Mouse (Mus musculus) stomach, embryonic 14.5 days (tissue): ENCODE measurements around the gene Adprhl2. TPM values are rescaled to one million over a fixed set of nuclear protein-coding genes. Genes with fewer than 3 reads are reported as not detected.

Source experiments
- ATAC-seq: fragments of 200-750 bp; cut with Nextera tagmentation; 2 replicates; pipeline ENCODE4 v1.8.0; 2017; ENCODE audit warnings: low read depth, moderate TSS enrichment; ENCODE audit not compliant: insufficient number of reproducible peaks, insufficient read depth, low FRiP score
- H3K27ac ChIP-seq: fragments of 300-500 bp; sonication (generic); 2 replicates; pipeline ENCODE4 v1.5.1; 2014; ENCODE audit warnings: mild to moderate bottlenecking, low read length, moderate library complexity, mixed read lengths
- H3K27me3 ChIP-seq: fragments of 300-500 bp; sonication (generic); 2 replicates; pipeline ENCODE4 v1.6.1; 2014; ENCODE audit warnings: low read length, control low read depth, mixed read lengths; ENCODE audit not compliant: control insufficient read depth, insufficient read depth
- H3K36me3 ChIP-seq: fragments of 300-500 bp; sonication (generic); 2 replicates; pipeline ENCODE4 v1.6.1; 2014; ENCODE audit warnings: mild to moderate bottlenecking, control low read depth, low read length, moderate library complexity, mixed read lengths; ENCODE audit not compliant: control insufficient read depth, insufficient read depth
- H3K4me1 ChIP-seq: fragments of 300-500 bp; sonication (generic); 2 replicates; pipeline ENCODE4 v1.6.1; 2014; ENCODE audit warnings: low read length, control low read depth, mixed read lengths; ENCODE audit not compliant: control insufficient read depth, insufficient read depth
- H3K4me2 ChIP-seq: fragments of 300-500 bp; sonication (generic); replicated peaks from 2 replicates; pipeline ENCODE4 v1.6.1; 2014; ENCODE audit warnings: low read depth, low read length, control low read depth
- H3K4me3 ChIP-seq: fragments of 300-500 bp; sonication (generic); 2 replicates; pipeline ENCODE4 v1.5.1; 2014; ENCODE audit warnings: low read depth, low read length, control low read depth
- H3K9ac ChIP-seq: fragments of 300-500 bp; sonication (generic); replicated peaks from 2 replicates; pipeline ENCODE4 v1.6.1; 2014; ENCODE audit warnings: low read depth, mild to moderate bottlenecking, control low read depth, low read length, moderate library complexity, mixed read lengths
- H3K9me3 ChIP-seq: fragments of 300-500 bp; sonication (generic); 2 replicates; pipeline ENCODE4 v1.6.1; 2016; ENCODE audit warnings: low read depth, low read length, control low read depth; ENCODE audit not compliant: control insufficient read depth
- WGBS: fragments of 180-500 bp; shearing (Covaris S2); extraction: QIAGEN DNeasy Blood & Tissue Kit; methylation state at CpG from one replicate; pipeline ENCODE4 v1.1.7; 2014; 5-methylcytosine and 5-hydroxymethylcytosine counted together
- polyA plus RNA-seq: library from polyadenylated mRNA; unstranded; fragments of >200 nt; fragmentation: Nextera tagmentation; extraction: Ambion mirVana; gene quantifications from 2 replicates; pipeline ENCODE4 v1.2.1, GENCODE M21; 2014

Adprhl2 gene
- polyA plus RNA-seq, 1 experiment from 2014 or later, result 48.5 TPM

- H3K27ac ChIP-seq, result peak overlapping the region; percentile 44; the same call in 1 of the 2 replicates
- peaks cover 7% of the 10 kb centered on the region for H3K4me1 ChIP-seq
- H3K4me2 ChIP-seq, result peak overlapping the region; percentile 74; the same call in 1 of the 2 replicates
- ATAC-seq, result no peak; the same call in 1 of the 2 replicates
- H3K4me3 ChIP-seq, result peak overlapping the region; percentile 5; the same call in 1 of the 2 replicates
- H3K27me3 ChIP-seq, result no peaks in the 10 kb centered on the region; the same call in 1 of the 2 replicates
- 29% methylated on average over 16 of the region's 17 CpGs for WGBS
- H3K9ac ChIP-seq, result no peak overlapping the region
- no peaks in the 10 kb centered on the region for H3K9me3 ChIP-seq
- H3K36me3 ChIP-seq, result no peaks in the 10 kb centered on the region
These were observed 33.3 kb downstream of the Adprhl2 start for GRCm38 (mm10) chr4:126288085-126288666.

- Histone ChIP-seq H3K27ac (peak overlapping the region; percentile 44; the same call in 1 of the 2 replicates), H3K4me1 (peaks cover 7% of the 10 kb centered on the region), H3K9ac (no peak overlapping the region), H3K9me3 (no peaks in the 10 kb centered on the region), H3K27me3 (no peaks in the 10 kb centered on the region; the same call in 1 of the 2 replicates), H3K36me3 (no peaks in the 10 kb centered on the region), H3K4me2 (peak overlapping the region; percentile 74), H3K4me3 (peak overlapping the region; percentile 37; the same call in 1 of the 2 replicates)
- ATAC-seq, result peak; percentile 30
- WGBS, result 28% methylated on average over 11 of the region's 11 CpGs
These were observed 34.1 kb downstream of the Adprhl2 start for GRCm38 (mm10) chr4:126287302-126287995.

- no peaks in the 10 kb centered on the region for H3K36me3 ChIP-seq
- H3K4me2 ChIP-seq, result peak within 1 kb of the TSS; percentile 74
- peaks cover 7% of the 10 kb centered on the region for H3K4me1 ChIP-seq
- H3K27me3 ChIP-seq, result no peaks in the 10 kb centered on the region; the same call in 1 of the 2 replicates
- H3K9me3 ChIP-seq, result no peaks in the 10 kb centered on the region
- peak within 1 kb of the TSS; percentile 25; the same call in 1 of the 2 replicates for H3K9ac ChIP-seq
- peak within 1 kb of the TSS; percentile 37 for H3K4me3 ChIP-seq
- WGBS, result 1% methylated on average over 27 of the region's 42 CpGs
- ATAC-seq, result 0 out of 2 replicates have a peak, but pooled peaks have one; percentile 39
- peak within 1 kb of the TSS; percentile 44; the same call in 1 of the 2 replicates for H3K27ac ChIP-seq
These were observed 35.0 kb downstream of the Adprhl2 start, which contains the start of gene Col8a2 for GRCm38 (mm10) chr4:126286492-126286891. Gene Col8a2 (plus strand): TSS chr4:126286793.

- no peaks in the 10 kb centered on the region; the same call in 1 of the 2 replicates for H3K27me3 ChIP-seq
- no peaks in the 10 kb centered on the region for H3K9me3 ChIP-seq
- WGBS, result 85% methylated on average over 8 of the region's 8 CpGs
- no peak for ATAC-seq
- H3K36me3 ChIP-seq, result no peaks in the 10 kb centered on the region
- H3K9ac ChIP-seq, result no peak overlapping the region
- H3K4me3 ChIP-seq, result no peak overlapping the region
- H3K4me1 ChIP-seq, result peaks cover 7% of the 10 kb centered on the region
- no peak overlapping the region for H3K4me2 ChIP-seq
- H3K27ac ChIP-seq, result no peak overlapping the region
These were observed 37.9 kb downstream of the Adprhl2 start for GRCm38 (mm10) chr4:126283582-126283981.

- Histone ChIP-seq H3K4me1 (no peaks in the 10 kb centered on the region), H3K27ac (no peak overlapping the region), H3K4me2 (no peak overlapping the region), H3K9me3 (no peaks in the 10 kb centered on the region), H3K4me3 (no peak overlapping the region), H3K27me3 (no peaks in the 10 kb centered on the region; the same call in 1 of the 2 replicates), H3K36me3 (no peaks in the 10 kb centered on the region), H3K9ac (no peak overlapping the region)
- 72% methylated on average over 9 of the region's 9 CpGs for WGBS
- ATAC-seq, result no peak
These were observed 39.8 kb downstream of the Adprhl2 start for GRCm38 (mm10) chr4:126281706-126282105.

GRCm38 (mm10) chr4:126278961-126279360 is 42.5 kb downstream of the Adprhl2 start:
- no peaks in the 10 kb centered on the region for H3K27me3 ChIP-seq
- ATAC-seq, result no peak
- H3K4me1 ChIP-seq, result no peaks in the 10 kb centered on the region
- H3K4me3 ChIP-seq, result no peak overlapping the region
- WGBS, result 65% methylated on average over 9 of the region's 9 CpGs
- H3K9ac ChIP-seq, result no peak overlapping the region
- peaks cover 3% of the 10 kb centered on the region; the same call in 1 of the 2 replicates for H3K36me3 ChIP-seq
- H3K9me3 ChIP-seq, result no peaks in the 10 kb centered on the region
- no peak overlapping the region for H3K4me2 ChIP-seq
- H3K27ac ChIP-seq, result no peak overlapping the region

- H3K9me3 ChIP-seq, result no peaks in the 10 kb centered on the region
- WGBS, result 35% methylated on average over 9 of the region's 9 CpGs
- no peak overlapping the region for H3K27ac ChIP-seq
- ATAC-seq, result no peak
- no peak overlapping the region for H3K4me3 ChIP-seq
- H3K4me1 ChIP-seq, result no peaks in the 10 kb centered on the region
- H3K9ac ChIP-seq, result no peak overlapping the region
- no peaks in the 10 kb centered on the region for H3K27me3 ChIP-seq
- H3K36me3 ChIP-seq, result peaks cover 6% of the 10 kb centered on the region
- H3K4me2 ChIP-seq, result no peak overlapping the region
These were observed 43.0 kb downstream of the Adprhl2 start for GRCm38 (mm10) chr4:126278565-126278915.

GRCm38 (mm10) chr4:126277906-126278564 is 43.5 kb downstream of the Adprhl2 start:
- no peaks in the 10 kb centered on the region for H3K4me1 ChIP-seq
- H3K9me3 ChIP-seq, result no peaks in the 10 kb centered on the region
- WGBS, result 9% methylated on average over 13 of the region's 13 CpGs
- no peaks in the 10 kb centered on the region for H3K27me3 ChIP-seq
- peaks cover 11% of the 10 kb centered on the region for H3K36me3 ChIP-seq
- H3K9ac ChIP-seq, result no peak overlapping the region
- ATAC-seq, result peak; percentile 44; the same call in 1 of the 2 replicates
- H3K27ac ChIP-seq, result no peak overlapping the region
- peak overlapping the region; percentile 23; the same call in 1 of the 2 replicates for H3K4me2 ChIP-seq
- no peak overlapping the region for H3K4me3 ChIP-seq
